Comparison of ENCODE assay signal across 10 mouse cellular contexts in the genomic region with DNA sequence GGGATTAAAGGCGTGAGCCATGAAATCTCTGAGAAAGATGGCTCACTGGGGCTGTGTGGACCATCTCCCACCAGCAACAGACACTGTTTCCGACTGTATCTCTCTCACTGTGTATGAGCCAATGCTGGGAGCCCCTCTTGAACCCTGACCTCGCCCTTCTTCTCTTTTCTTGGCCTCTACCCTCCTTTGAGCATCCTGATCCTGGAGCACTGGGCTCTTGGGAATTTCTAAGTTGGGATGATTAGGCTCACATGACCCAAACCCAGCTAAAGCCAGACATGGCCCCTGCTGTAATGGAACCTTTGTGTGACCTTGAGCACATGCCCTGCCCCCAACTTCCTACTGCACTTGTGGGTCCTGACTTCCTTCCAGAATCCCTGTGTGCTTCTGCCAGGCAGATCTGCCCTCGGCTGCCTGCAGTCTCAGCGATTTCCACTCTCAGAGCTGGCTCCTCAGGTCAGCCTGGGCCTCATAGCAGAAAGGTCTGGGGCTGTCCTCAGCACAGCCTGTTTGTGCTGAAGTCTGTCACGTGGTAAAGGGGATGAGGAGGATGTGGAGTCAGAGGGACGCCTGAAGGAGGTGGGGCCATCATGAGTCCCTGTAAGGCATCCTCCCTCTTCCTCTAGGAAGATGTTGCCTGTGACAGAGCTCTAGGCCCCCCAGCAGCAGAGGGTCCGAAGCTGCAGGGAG.
DNase-seq lines count a peak whose midpoint lies in the region; ATAC-seq and TF ChIP-seq lines count a peak whose summit lies in the region.
"Had no signal": no experiment of that assay in that cellular context is flagged by ENCODE, and none has a peak within 500 bp of the region (broad histone marks: within the 10 kb centered on the region; RNA-seq: fewer than 3 reads in every experiment).

No protein-coding gene starts in this region.

- H3K4me1 ChIP-seq in forebrain, embryonic 12.5 days, result peaks cover 8% of the 10 kb centered on the region
- no peaks in the 10 kb centered on the region for H3K4me1 ChIP-seq in forebrain, embryonic 13.5 days
- H3K4me1 ChIP-seq in kidney, adult 2 months (ENCODE audit: control insufficient read depth, insufficient read depth, low read length), result no peaks in the 10 kb centered on the region; the same call in 1 of the 2 replicates
- no peaks in the 10 kb centered on the region for H3K4me1 ChIP-seq in liver, embryonic 12.5 days
- H3K4me1 ChIP-seq: limb, embryonic 15.5 days had no signal

- peak; percentile 47 for DNase-seq in kidney, adult 2 months
- DNase-seq in kidney, postnatal 10 days, result no peak
- peak; percentile 55 for DNase-seq in ES-CJ7 (ENCODE audit: low read depth, low spot score)
- no peak for DNase-seq in spleen, postnatal 14 days (ENCODE audit: low spot score in 2 of 2)
- DNase-seq in lung, postnatal 10 days, result no peak

- H3K4me3 ChIP-seq in forebrain, embryonic 12.5 days (replicated peaks), result no peak overlapping the region
- no peak overlapping the region for H3K4me3 ChIP-seq in forebrain, embryonic 13.5 days
- H3K4me3 ChIP-seq in kidney, adult 2 months (ENCODE audit: insufficient read depth, low read depth, low read length), result no peak overlapping the region
- H3K4me3 ChIP-seq in liver, embryonic 12.5 days, result no peak overlapping the region
- H3K4me3 ChIP-seq: limb, embryonic 15.5 days had no signal

- ATAC-seq in forebrain, embryonic 12.5 days (ENCODE audit: low FRiP score), result peak; percentile 39; the same call in 1 of the 2 replicates
- no peak for ATAC-seq in forebrain, embryonic 13.5 days
- peak; percentile 53; the same call in 1 of the 2 replicates for ATAC-seq in liver, embryonic 12.5 days

- WGBS in forebrain, embryonic 12.5 days, result 73% methylated on average over 8 of the region's 8 CpGs
- WGBS in forebrain, embryonic 13.5 days, result 76% methylated on average over 8 of the region's 8 CpGs
- WGBS in kidney, adult 2 months, result 55% methylated on average over 8 of the region's 8 CpGs
- 46% methylated on average over 8 of the region's 8 CpGs for WGBS in liver, embryonic 12.5 days (ENCODE audit: insufficient replicate concordance)

- no peak overlapping the region for H3K4me2 ChIP-seq in forebrain, embryonic 12.5 days
- H3K4me2 ChIP-seq in forebrain, embryonic 13.5 days, result no peak overlapping the region
- no peak overlapping the region for H3K4me2 ChIP-seq in liver, embryonic 12.5 days
- H3K4me2 ChIP-seq: limb, embryonic 15.5 days had no signal

- TF ChIP-seq CTCF in kidney, adult 2 months (conservative IDR thresholded peaks at IDR 0.05; ENCODE audit: insufficient read depth, insufficient read length, low read depth, low read length), result no peak

- H3K27me3 ChIP-seq in forebrain, embryonic 12.5 days, result no peaks in the 10 kb centered on the region
- H3K27me3 ChIP-seq in forebrain, embryonic 13.5 days, result no peaks in the 10 kb centered on the region
- no peaks in the 10 kb centered on the region for H3K27me3 ChIP-seq in kidney, adult 2 months (replicated peaks; ENCODE audit: control insufficient read depth, insufficient read depth, low read length)
- no peaks in the 10 kb centered on the region for H3K27me3 ChIP-seq in liver, embryonic 12.5 days (replicated peaks)
- H3K27me3 ChIP-seq: limb, embryonic 15.5 days; Patski had no signal

- H3K27ac ChIP-seq in forebrain, embryonic 12.5 days, result no peak overlapping the region
- no peak overlapping the region for H3K27ac ChIP-seq in forebrain, embryonic 13.5 days
- no peak overlapping the region for H3K27ac ChIP-seq in kidney, adult 2 months (ENCODE audit: insufficient read depth, low read depth, low read length)
- no peak overlapping the region for H3K27ac ChIP-seq in liver, embryonic 12.5 days
- H3K27ac ChIP-seq: limb, embryonic 15.5 days had no signal

- peaks cover 26% of the 10 kb centered on the region for H3K36me3 ChIP-seq in forebrain, embryonic 12.5 days (replicated peaks)
- H3K36me3 ChIP-seq in forebrain, embryonic 13.5 days (ENCODE audit: poor library complexity, severe bottlenecking), result peaks cover 43% of the 10 kb centered on the region
- 0 out of 2 replicates have a peak, but pooled peaks cover 1% of the 10 kb centered on the region for H3K36me3 ChIP-seq in kidney, adult 2 months (ENCODE audit: control insufficient read depth, insufficient read depth, low read length)
- peaks cover 5% of the 10 kb centered on the region; the same call in 1 of the 2 replicates for H3K36me3 ChIP-seq in liver, embryonic 12.5 days

- no peak overlapping the region for H3K9ac ChIP-seq in forebrain, embryonic 12.5 days
- no peak overlapping the region for H3K9ac ChIP-seq in forebrain, embryonic 13.5 days
- H3K9ac ChIP-seq in liver, embryonic 12.5 days, result no peak overlapping the region
- H3K9ac ChIP-seq: limb, embryonic 15.5 days had no signal

- TF ChIP-seq POLR2A in kidney, adult 2 months (IDR thresholded peaks at IDR 0.05; ENCODE audit: low read depth, low read length), result no peak

- H3K9me3 ChIP-seq in forebrain, embryonic 12.5 days, result no peaks in the 10 kb centered on the region
- no peaks in the 10 kb centered on the region for H3K9me3 ChIP-seq in forebrain, embryonic 13.5 days (replicated peaks)
- H3K9me3 ChIP-seq in liver, embryonic 12.5 days (replicated peaks), result no peaks in the 10 kb centered on the region
- H3K9me3 ChIP-seq: limb, embryonic 15.5 days had no signal

Comparison
In these comparisons a context has a peak if more than half of its experiments do, and no peak if none do; other contexts are left out.
1. DNase-seq: peak in kidney, adult 2 months (single experiment) and ES-CJ7 (single experiment); none in kidney, postnatal 10 days (single experiment), spleen, postnatal 14 days (0 of 2) and lung, postnatal 10 days (single experiment).